Mouse (Mus musculus) midbrain, embryonic 16.5 days (tissue): Measurements from ENCODE around the gene Cdk1. TPM values are rescaled to one million over a fixed set of nuclear protein-coding genes. Genes with fewer than 3 reads are reported as not detected.

Experiments
- ATAC-seq: fragments of 200-750 bp; cut with Nextera tagmentation; 2 replicates; pipeline ENCODE4 v1.8.0; 2017; ENCODE audit warnings: moderate TSS enrichment
- H3K27ac ChIP-seq: fragments of 300-500 bp; sonication (generic); 2 replicates; pipeline ENCODE4 v1.5.1; 2014; ENCODE audit warnings: mild to moderate bottlenecking, low read length, mixed read lengths
- H3K27me3 ChIP-seq: fragments of 300-500 bp; sonication (generic); 2 replicates; pipeline ENCODE4 v1.6.1; 2014; ENCODE audit warnings: low read depth, low read length, mixed read lengths; ENCODE audit not compliant: control insufficient read depth, insufficient read depth
- H3K36me3 ChIP-seq: fragments of 300-500 bp; sonication (generic); 2 replicates; pipeline ENCODE4 v1.6.1; 2014; ENCODE audit warnings: mild to moderate bottlenecking, low read length, moderate library complexity, mixed read lengths; ENCODE audit not compliant: control insufficient read depth, insufficient read depth
- H3K4me1 ChIP-seq: fragments of 300-500 bp; sonication (generic); 2 replicates; pipeline ENCODE4 v1.6.1; 2014; ENCODE audit warnings: mild to moderate bottlenecking, low read length, mixed read lengths; ENCODE audit not compliant: control insufficient read depth, insufficient read depth
- H3K4me2 ChIP-seq: fragments of 300-500 bp; sonication (generic); 2 replicates; pipeline ENCODE4 v1.6.1; 2014; ENCODE audit warnings: mild to moderate bottlenecking, low read length, mixed read lengths
- H3K4me3 ChIP-seq: fragments of 300-500 bp; sonication (generic); 2 replicates; pipeline ENCODE4 v1.5.1; 2014; ENCODE audit warnings: low read depth, mild to moderate bottlenecking, low read length, moderate library complexity, mixed read lengths
- H3K9ac ChIP-seq: fragments of 300-500 bp; sonication (generic); 2 replicates; pipeline ENCODE4 v1.6.1; 2014; ENCODE audit warnings: low read depth, low read length, mixed read lengths
- H3K9me3 ChIP-seq: fragments of 300-500 bp; sonication (generic); replicated peaks from 2 replicates; pipeline ENCODE4 v1.6.1; 2014; ENCODE audit warnings: mild to moderate bottlenecking, low read length, mixed read lengths; ENCODE audit not compliant: control insufficient read depth, poor library complexity, severe bottlenecking
- WGBS: fragments of 180-500 bp; shearing (Covaris S2); extraction: QIAGEN DNeasy Blood & Tissue Kit; methylation state at CpG from one replicate; pipeline ENCODE4 v1.1.7; 2014; 5-methylcytosine and 5-hydroxymethylcytosine counted together
- polyA plus RNA-seq: library from polyadenylated mRNA; unstranded; fragments of >200 nt; fragmentation: Nextera tagmentation; extraction: Ambion mirVana; gene quantifications from 2 replicates; pipeline ENCODE4 v1.2.1, GENCODE M21; 2015

The Cdk1 gene
- 31.9 and 49.3 TPM in 2 replicates for polyA plus RNA-seq

- ATAC-seq: peak; percentile 97
- H3K4me2 ChIP-seq: peak within 1 kb of the TSS; percentile 100
- H3K9ac ChIP-seq: peak within 1 kb of the TSS; percentile 54
- no peaks in the 10 kb centered on the region for H3K36me3 ChIP-seq
- H3K27ac ChIP-seq: 0 out of 2 replicates have a peak within 1 kb of the TSS, but pooled peaks have one; percentile 15
- under 1% methylated on average over 50 of the region's 51 CpGs for WGBS
- peaks cover 10% of the 10 kb centered on the region for H3K4me1 ChIP-seq
- no peaks in the 10 kb centered on the region for H3K9me3 ChIP-seq
- H3K4me3 ChIP-seq: peak within 1 kb of the TSS; percentile 59
- H3K27me3 ChIP-seq: no peaks in the 10 kb centered on the region
These were observed at the start of gene Cdk1 for GRCm38 (mm10) chr10:69352212-69353085. Cdk1 (minus strand) TSS chr10:69352938.

- H3K4me3 ChIP-seq: peak overlapping the region; percentile 69
- H3K36me3 ChIP-seq: no peaks in the 10 kb centered on the region
- peak overlapping the region; percentile 100 for H3K4me2 ChIP-seq
- no peaks in the 10 kb centered on the region for H3K9me3 ChIP-seq
- WGBS: 3% methylated on average over 17 of the region's 17 CpGs
- no peak overlapping the region for H3K9ac ChIP-seq
- peaks cover 29% of the 10 kb centered on the region for H3K27me3 ChIP-seq
- ATAC-seq: no peak
- peaks cover 24% of the 10 kb centered on the region for H3K4me1 ChIP-seq
- no peak overlapping the region for H3K27ac ChIP-seq
These were observed 47.2 kb upstream of the Cdk1 start for GRCm38 (mm10) chr10:69399814-69400385.

- Histone ChIP-seq H3K27ac (no peak within 1 kb of the TSS), H3K4me2 (peak within 1 kb of the TSS; percentile 100), H3K9me3 (no peaks in the 10 kb centered on the region), H3K9ac (peak within 1 kb of the TSS; percentile 65), H3K27me3 (peaks cover 29% of the 10 kb centered on the region), H3K36me3 (no peaks in the 10 kb centered on the region), H3K4me3 (peak within 1 kb of the TSS; percentile 69), H3K4me1 (peaks cover 24% of the 10 kb centered on the region)
- 1% methylated on average over 57 of the region's 77 CpGs for WGBS
- ATAC-seq: peak; percentile 66
These were observed 46.2 kb upstream of the Cdk1 start, which contains the start of gene Ank3 for GRCm38 (mm10) chr10:69398763-69399590. Ank3 (plus strand) TSS chr10:69398773.

GRCm38 (mm10) chr10:69398197-69398762 is 45.5 kb upstream of the Cdk1 start:
- peak overlapping the region; percentile 100 for H3K4me2 ChIP-seq
- H3K4me3 ChIP-seq: peak overlapping the region; percentile 69
- no peaks in the 10 kb centered on the region for H3K9me3 ChIP-seq
- no peaks in the 10 kb centered on the region for H3K36me3 ChIP-seq
- peaks cover 29% of the 10 kb centered on the region for H3K27me3 ChIP-seq
- no peak overlapping the region for H3K27ac ChIP-seq
- peaks cover 24% of the 10 kb centered on the region for H3K4me1 ChIP-seq
- peak; percentile 50 for ATAC-seq
- H3K9ac ChIP-seq: peak overlapping the region; percentile 65
- WGBS: under 1% methylated on average over 26 of the region's 26 CpGs

GRCm38 (mm10) chr10:69389511-69389910 is 36.8 kb upstream of the Cdk1 start:
- H3K4me2 ChIP-seq: no peak overlapping the region
- H3K36me3 ChIP-seq: no peaks in the 10 kb centered on the region
- no peak for ATAC-seq
- H3K9ac ChIP-seq: no peak overlapping the region
- H3K9me3 ChIP-seq: no peaks in the 10 kb centered on the region
- H3K4me1 ChIP-seq: no peaks in the 10 kb centered on the region
- WGBS: 95% methylated on average over 4 of the region's 4 CpGs
- no peak overlapping the region for H3K27ac ChIP-seq
- no peak overlapping the region for H3K4me3 ChIP-seq
- no peaks in the 10 kb centered on the region for H3K27me3 ChIP-seq

GRCm38 (mm10) chr10:69386767-69387166 is 34.0 kb upstream of the Cdk1 start:
- 82% methylated on average over 8 of the region's 8 CpGs for WGBS
- H3K4me2 ChIP-seq: no peak overlapping the region
- ATAC-seq: no peak

GRCm38 (mm10) chr10:69385136-69385535 is 32.4 kb upstream of the Cdk1 start:
- no peak overlapping the region for H3K4me2 ChIP-seq
- no peak overlapping the region for H3K9ac ChIP-seq
- H3K36me3 ChIP-seq: no peaks in the 10 kb centered on the region
- H3K9me3 ChIP-seq: no peaks in the 10 kb centered on the region
- no peak overlapping the region for H3K27ac ChIP-seq
- H3K27me3 ChIP-seq: no peaks in the 10 kb centered on the region
- no peak for ATAC-seq
- WGBS: 93% methylated on average over 8 of the region's 8 CpGs
- H3K4me1 ChIP-seq: no peaks in the 10 kb centered on the region
- H3K4me3 ChIP-seq: no peak overlapping the region

More at GRCm38 (mm10) chr10:69386767-69387166, 34.0 kb upstream of the Cdk1 start:
- no peak overlapping the region for H3K9ac ChIP-seq
- no peaks in the 10 kb centered on the region for H3K36me3 ChIP-seq
- no peak overlapping the region for H3K4me3 ChIP-seq
- H3K4me1 ChIP-seq: no peaks in the 10 kb centered on the region
- H3K27me3 ChIP-seq: no peaks in the 10 kb centered on the region
- H3K9me3 ChIP-seq: no peaks in the 10 kb centered on the region
- H3K27ac ChIP-seq: no peak overlapping the region

GRCm38 (mm10) chr10:69384640-69385039 is 31.9 kb upstream of the Cdk1 start:
- Histone ChIP-seq H3K4me1 (no peaks in the 10 kb centered on the region), H3K9ac (no peak overlapping the region), H3K4me3 (no peak overlapping the region), H3K27me3 (no peaks in the 10 kb centered on the region), H3K9me3 (no peaks in the 10 kb centered on the region), H3K36me3 (no peaks in the 10 kb centered on the region), H3K4me2 (no peak overlapping the region), H3K27ac (no peak overlapping the region)
- ATAC-seq: no peak
- WGBS: 83% methylated on average over 11 of the region's 11 CpGs
